Mouse (Mus musculus) spleen, adult 2 months (tissue): ENCODE results near the gene Lilr4b. TPM values are rescaled to one million over a fixed set of nuclear protein-coding genes. Genes with fewer than 3 reads are reported as not detected.
A peak's percentile ranks its signal among the peaks of the same experiment; 100 is the strongest.
"Not testable (repeated sequence)": the region's sequence is repeated elsewhere in the genome, so short reads cannot be mapped to it uniquely, and the experiment has no call there.

ENCODE experiments used
- DNase-seq, 2 experiments: peaks; one replicate each; pipeline versions ENCODE4 v3.0.0 to v3.0.0-alpha.2; 2012 to 2021; ENCODE audit warnings: low spot score in 2 of 2, low read depth in 1 of 2
- H3K27ac ChIP-seq: fragments of 200-500 bp; 2 replicates; pipeline ENCODE4 v1.5.1; 2012; ENCODE audit warnings: low read length, inconsistent platforms; ENCODE audit not compliant: insufficient read depth
- H3K27me3 ChIP-seq: fragments of 200-500 bp; 2 replicates; pipeline ENCODE4 v1.6.1; 2012; ENCODE audit warnings: mild to moderate bottlenecking, moderate library complexity, low read length, inconsistent platforms; ENCODE audit not compliant: control insufficient read depth, insufficient read depth
- H3K36me3 ChIP-seq: fragments of 200-500 bp; 2 replicates; pipeline ENCODE4 v1.6.1; 2012; ENCODE audit warnings: mild to moderate bottlenecking, low read length, inconsistent platforms; ENCODE audit not compliant: control insufficient read depth, insufficient read depth
- H3K4me1 ChIP-seq: fragments of 200-500 bp; 2 replicates; pipeline ENCODE4 v1.6.1; 2011; ENCODE audit warnings: inconsistent platforms; ENCODE audit not compliant: control insufficient read depth, insufficient read depth, insufficient read length
- H3K4me3 ChIP-seq: fragments of 200-500 bp; 2 replicates; pipeline ENCODE4 v1.5.1; 2011; ENCODE audit warnings: mild to moderate bottlenecking, inconsistent platforms; ENCODE audit not compliant: insufficient read depth, insufficient read length; ENCODE audit errors: extremely low read depth
- CTCF ChIP-seq: fragments of 200-500 bp; IDR thresholded peaks from 2 replicates; pipeline ENCODE4 v1.5.1; 2011; ENCODE audit warnings: mild to moderate bottlenecking, inconsistent platforms; ENCODE audit not compliant: insufficient read depth, insufficient read length, insufficient replicate concordance; ENCODE audit errors: extremely low read depth
- POLR2A ChIP-seq: fragments of 200-500 bp; IDR thresholded peaks from 2 replicates; pipeline ENCODE4 v1.6.1; 2011; ENCODE audit warnings: low read depth, low read length, inconsistent platforms
- WGBS: fragments of 180-500 bp; shearing (Covaris S2); methylation state at CpG from one replicate; pipeline ENCODE4 v1.1.7; 2018; 5-methylcytosine and 5-hydroxymethylcytosine counted together
- polyA plus RNA-seq: library from polyadenylated mRNA; depleted of rRNA; stranded (reverse); fragments of >200 nt; gene quantifications from 2 replicates; pipeline ENCODE4 v1.2.3, GENCODE M21; 2012

Gene Lilr4b
- polyA plus RNA-seq, 1 experiment: 4.1 TPM

- H3K4me3 ChIP-seq: no peak overlapping the region
- peaks cover 13% of the 10 kb centered on the region for H3K4me1 ChIP-seq
- no peak for TF ChIP-seq POLR2A
- no peaks in the 10 kb centered on the region for H3K36me3 ChIP-seq
- no peak for DNase-seq
- WGBS: 29% methylated on average over 4 of the region's 4 CpGs
- H3K27me3 ChIP-seq: no peaks in the 10 kb centered on the region
- peak overlapping the region; percentile 77 for H3K27ac ChIP-seq
Measured at GRCm38 (mm10) chr10:51456369-51456768, 24.1 kb upstream of the Lilr4b start.

DNA sequence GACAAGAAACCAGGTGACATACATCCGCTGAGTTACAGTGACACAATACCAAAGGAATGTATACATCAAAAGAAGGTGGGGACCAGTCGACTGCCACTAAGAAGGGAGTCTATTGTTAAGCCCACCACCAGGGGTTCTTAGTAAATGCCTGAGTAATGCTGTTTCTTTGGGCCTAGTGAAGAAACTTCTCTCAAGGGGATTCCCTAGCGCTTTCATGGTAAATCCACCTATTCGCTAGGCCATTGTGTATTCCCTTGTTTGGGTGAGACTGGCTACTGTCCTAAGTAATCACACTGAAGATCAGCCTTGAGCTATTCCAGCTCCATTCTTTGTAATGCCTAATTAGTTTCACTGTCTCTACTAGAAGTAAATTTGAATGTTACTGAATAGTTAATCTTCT lies 16.6 kb upstream of the Lilr4b start:
- not testable (repeated sequence) for H3K4me3 ChIP-seq, H3K27me3 ChIP-seq, H3K27ac ChIP-seq, H3K36me3 ChIP-seq, H3K4me1 ChIP-seq, DNase-seq
- WGBS: 88% methylated on average over 4 of the region's 4 CpGs

DNA sequence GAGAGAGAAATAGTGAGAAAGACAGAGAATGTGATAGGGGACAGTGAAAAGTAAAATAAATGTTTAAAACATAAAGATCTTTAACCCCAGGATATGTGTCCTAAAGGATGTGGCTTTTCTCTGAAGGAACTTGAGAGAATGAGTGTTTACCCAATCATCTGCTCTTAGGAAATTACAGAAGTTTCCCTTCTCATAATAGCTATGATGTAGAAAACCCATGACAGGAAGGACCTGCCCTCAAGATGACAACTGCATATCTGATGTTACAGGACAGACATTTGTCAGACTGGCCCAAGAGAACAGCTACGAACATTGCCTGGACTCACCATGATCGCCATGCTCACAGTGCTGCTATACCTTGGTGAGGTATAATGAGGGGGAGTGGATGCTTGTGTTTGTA lies 10.3 kb downstream of the Lilr4b start, which contains the start of gene Lilrb4a:
Gene Lilrb4a, plus strand, starts transcription at position 266 of the 400 bp plus-strand sequence.
- H3K4me3 ChIP-seq, H3K4me1 ChIP-seq, H3K27ac ChIP-seq, H3K36me3 ChIP-seq, H3K27me3 ChIP-seq: not testable (repeated sequence)
- WGBS: no CpG with 5 or more reads among the region's 2 CpGs
- peak in 1 of 2 experiments; percentile 11 for DNase-seq

DNA sequence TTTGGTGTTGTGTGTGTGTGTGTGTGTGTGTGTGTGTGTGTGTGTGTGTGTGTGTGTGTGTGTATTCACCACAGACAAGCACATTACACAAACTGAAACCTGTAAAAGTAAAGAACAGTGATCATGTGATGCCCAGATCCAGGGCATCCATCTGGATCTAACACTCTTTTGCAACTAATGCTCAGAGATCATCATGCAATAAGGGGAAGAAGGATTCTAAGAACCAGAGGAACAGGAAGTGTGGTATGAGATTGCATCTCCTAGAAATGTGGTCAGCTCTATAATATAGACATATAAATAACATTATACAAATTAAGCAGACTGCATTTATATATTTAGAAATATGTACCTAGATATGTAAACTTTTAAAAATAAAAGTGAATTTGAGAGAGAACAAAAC lies 39.6 kb downstream of the Lilr4b start:
- Histone ChIP-seq H3K4me3 (no peak overlapping the region), H3K27me3 (no peaks in the 10 kb centered on the region), H3K36me3 (no peaks in the 10 kb centered on the region), H3K4me1 (no peaks in the 10 kb centered on the region), H3K27ac (no peak overlapping the region)
- TF ChIP-seq POLR2A: no peak
- TF ChIP-seq CTCF: no peak
- no peak for DNase-seq

- TF ChIP-seq POLR2A (no peak), CTCF (no peak)
- H3K4me3 ChIP-seq: no peak overlapping the region
- no peak for DNase-seq
- no peaks in the 10 kb centered on the region for H3K4me1 ChIP-seq
- H3K27me3 ChIP-seq: no peaks in the 10 kb centered on the region
- H3K36me3 ChIP-seq: no peaks in the 10 kb centered on the region
- H3K27ac ChIP-seq: no peak overlapping the region
Measured at GRCm38 (mm10) chr10:51521453-51521852, 41.0 kb downstream of the Lilr4b start.

DNA sequence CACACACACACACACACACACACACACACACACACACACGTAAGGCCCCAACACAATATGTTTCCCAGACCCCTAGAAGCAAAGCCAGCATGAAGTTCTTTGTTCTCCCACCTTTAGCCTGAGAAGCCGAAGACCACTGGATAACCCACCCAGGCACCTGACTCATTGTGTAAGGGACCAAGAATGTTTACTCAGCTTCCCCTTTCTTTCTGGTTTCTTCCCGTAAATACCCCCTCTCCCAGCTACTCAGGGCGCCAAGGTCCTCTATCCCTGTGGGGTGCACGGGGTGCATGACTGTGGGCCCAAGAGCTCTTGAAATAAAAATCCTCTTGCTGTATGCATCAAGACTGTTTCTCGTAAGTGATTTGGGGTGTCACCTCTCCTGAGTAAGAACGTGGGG lies 45.7 kb downstream of the Lilr4b start:
- TF ChIP-seq CTCF: no peak
- TF ChIP-seq POLR2A: no peak
- H3K4me1 ChIP-seq: no peaks in the 10 kb centered on the region
- H3K27ac ChIP-seq: peak overlapping the region; percentile 57; the same call in 1 of the 2 replicates
- H3K4me3 ChIP-seq: peak overlapping the region; percentile 36; the same call in 1 of the 2 replicates
- 53% methylated on average over 7 of the region's 7 CpGs for WGBS
- no peak for DNase-seq
- no peaks in the 10 kb centered on the region for H3K36me3 ChIP-seq
- no peaks in the 10 kb centered on the region for H3K27me3 ChIP-seq

GRCm38 (mm10) chr10:51526633-51527032 lies 46.2 kb downstream of the Lilr4b start:
- Histone ChIP-seq H3K27me3 (no peaks in the 10 kb centered on the region), H3K27ac (peak overlapping the region; percentile 57), H3K36me3 (no peaks in the 10 kb centered on the region), H3K4me1 (no peaks in the 10 kb centered on the region), H3K4me3 (peak overlapping the region; percentile 36; the same call in 1 of the 2 replicates)
- no peak for TF ChIP-seq POLR2A
- TF ChIP-seq CTCF: no peak
- 74% methylated on average over 4 of the region's 4 CpGs for WGBS
- DNase-seq: no peak

GRCm38 (mm10) chr10:51528840-51529434 lies 48.5 kb downstream of the Lilr4b start:
- no peak for DNase-seq
- peak overlapping the region; percentile 1; the same call in 1 of the 2 replicates for H3K27ac ChIP-seq

More at GRCm38 (mm10) chr10:51528840-51529434, 48.5 kb downstream of the Lilr4b start:
- H3K27me3 ChIP-seq: no peaks in the 10 kb centered on the region
- TF ChIP-seq CTCF: no peak
- TF ChIP-seq POLR2A: no peak
- WGBS: 32% methylated on average over 8 of the region's 8 CpGs
- H3K4me3 ChIP-seq: no peak overlapping the region
- no peaks in the 10 kb centered on the region for H3K36me3 ChIP-seq
- no peaks in the 10 kb centered on the region for H3K4me1 ChIP-seq
